Mouse (Mus musculus) intestine, embryonic 16.5 days (tissue): Measurements from ENCODE around the gene Gm26602. TPM values are rescaled to one million over a fixed set of nuclear protein-coding genes. Genes with fewer than 3 reads are reported as not detected.
"Not testable (repeated sequence)": the region's sequence is repeated elsewhere in the genome, so short reads cannot be mapped to it uniquely, and the experiment has no call there.

Experiments
- ATAC-seq: fragments of 200-750 bp; cut with Nextera tagmentation; 2 replicates; pipeline ENCODE4 v1.8.0; 2017; ENCODE audit warnings: moderate TSS enrichment, moderate library complexity
- H3K27ac ChIP-seq: fragments of 300-500 bp; sonication (generic); 2 replicates; pipeline ENCODE4 v1.5.1; 2014; ENCODE audit warnings: mild to moderate bottlenecking, low read length
- H3K27me3 ChIP-seq: fragments of 300-500 bp; sonication (generic); replicated peaks from 2 replicates; pipeline ENCODE4 v1.6.1; 2014; ENCODE audit warnings: low read length, control low read depth, mixed read lengths; ENCODE audit not compliant: control insufficient read depth, insufficient read depth
- H3K36me3 ChIP-seq: fragments of 300-500 bp; sonication (generic); 2 replicates; pipeline ENCODE4 v1.6.1; 2014; ENCODE audit warnings: low read length, control low read depth; ENCODE audit not compliant: control insufficient read depth, insufficient read depth
- H3K4me1 ChIP-seq: fragments of 300-500 bp; sonication (generic); 2 replicates; pipeline ENCODE4 v1.6.1; 2014; ENCODE audit warnings: low read length, control low read depth, mixed read lengths; ENCODE audit not compliant: control insufficient read depth, insufficient read depth
- H3K4me2 ChIP-seq: fragments of 300-500 bp; sonication (generic); 2 replicates; pipeline ENCODE4 v1.6.1; 2014; ENCODE audit warnings: low read depth, low read length, control low read depth
- H3K4me3 ChIP-seq: fragments of 300-500 bp; sonication (generic); 2 replicates; pipeline ENCODE4 v1.5.1; 2014; ENCODE audit warnings: mild to moderate bottlenecking, low read length
- H3K9ac ChIP-seq: fragments of 300-500 bp; sonication (generic); 2 replicates; pipeline ENCODE4 v1.6.1; 2014; ENCODE audit warnings: low read depth, low read length
- H3K9me3 ChIP-seq: fragments of 300-500 bp; sonication (generic); 2 replicates; pipeline ENCODE4 v1.6.1; 2016; ENCODE audit warnings: low read length, control low read depth; ENCODE audit not compliant: control insufficient read depth
- WGBS: fragments of 180-500 bp; shearing (Covaris S2); extraction: QIAGEN DNeasy Blood & Tissue Kit; methylation state at CpG from one replicate; pipeline ENCODE4 v1.1.7; 2014; 5-methylcytosine and 5-hydroxymethylcytosine counted together
- polyA plus RNA-seq: library from polyadenylated mRNA; unstranded; fragments of >200 nt; fragmentation: Nextera tagmentation; extraction: Ambion mirVana; gene quantifications from 2 replicates; pipeline ENCODE4 v1.2.1, GENCODE M21; 2015

Gm26602 gene
- polyA plus RNA-seq, 1 experiment from 2014 or later, result 2.1 TPM

DNA sequence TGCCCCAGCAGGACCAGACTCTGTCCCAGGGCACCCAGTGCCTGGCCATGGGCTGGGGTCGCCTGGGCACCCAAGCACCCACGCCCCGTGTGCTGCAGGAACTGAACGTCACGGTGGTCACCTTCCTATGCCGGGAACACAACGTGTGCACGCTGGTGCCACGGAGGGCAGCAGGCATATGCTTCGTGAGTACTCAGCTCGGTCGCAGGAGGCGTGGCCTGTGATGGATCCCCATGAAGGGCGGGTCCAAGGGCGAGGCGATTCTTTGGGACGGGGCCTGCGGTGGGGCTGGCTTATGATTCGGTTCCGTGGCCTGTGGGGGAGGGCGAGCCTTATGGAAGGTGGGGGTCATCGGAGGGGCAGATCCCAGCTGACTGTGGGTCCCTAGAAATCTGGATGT is 28.7 kb upstream of the Gm26602 start:
- peak overlapping the region; percentile 49; the same call in 1 of the 2 replicates for H3K9ac ChIP-seq
- no peak overlapping the region; the same call in 1 of the 2 replicates for H3K4me3 ChIP-seq
- peaks cover 26% of the 10 kb centered on the region for H3K4me1 ChIP-seq
- no peaks in the 10 kb centered on the region for H3K36me3 ChIP-seq
- H3K4me2 ChIP-seq, result peak overlapping the region; percentile 53
- 0 out of 2 replicates have a peak, but pooled peaks cover 3% of the 10 kb centered on the region for H3K27me3 ChIP-seq
- H3K27ac ChIP-seq, result no peak overlapping the region
- peak; percentile 27; the same call in 1 of the 2 replicates for ATAC-seq
- no peaks in the 10 kb centered on the region for H3K9me3 ChIP-seq
- 7% methylated on average over 22 of the region's 22 CpGs for WGBS

DNA sequence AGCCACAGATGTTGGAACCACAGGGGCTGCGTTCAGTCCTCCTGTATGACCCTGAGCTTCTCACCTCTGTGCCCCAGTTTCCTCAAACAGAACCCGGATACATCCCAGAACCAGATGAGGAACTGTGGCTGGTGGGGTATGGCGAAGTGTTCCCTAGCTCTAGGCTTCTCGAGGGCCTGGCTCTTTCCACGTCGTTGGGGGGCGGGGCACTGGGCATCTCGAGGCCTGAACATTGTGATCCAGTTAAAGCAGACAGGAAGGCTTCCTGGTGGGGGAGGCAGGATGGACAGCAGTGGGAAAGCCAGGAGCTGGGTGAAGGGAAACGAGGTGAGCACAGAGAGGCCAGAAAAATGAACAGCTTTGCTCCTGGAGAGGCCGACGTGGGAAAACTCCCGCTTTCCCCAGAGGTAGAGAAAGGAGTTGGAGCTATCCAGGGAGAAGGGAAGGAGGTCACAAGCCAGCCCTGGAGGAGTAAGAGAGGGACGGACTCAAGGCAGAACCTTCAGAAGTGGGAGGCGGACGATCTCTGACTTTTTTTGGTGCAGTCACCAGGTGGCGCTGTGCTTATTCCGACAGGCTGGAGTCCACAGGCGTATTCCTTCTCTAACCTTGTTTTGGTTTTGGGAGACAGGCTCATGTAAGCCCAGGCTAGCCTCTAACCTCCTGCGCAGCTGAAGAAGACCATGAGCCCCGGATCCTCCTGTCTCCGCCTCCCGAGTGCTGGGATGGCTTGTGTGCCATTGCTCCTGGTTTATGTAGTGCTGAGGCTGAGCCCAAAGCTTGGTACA is 27.2 kb upstream of the Gm26602 start:
- Histone ChIP-seq H3K4me2 (no peak overlapping the region), H3K27me3 (0 out of 2 replicates have a peak, but pooled peaks cover 3% of the 10 kb centered on the region), H3K36me3 (no peaks in the 10 kb centered on the region), H3K27ac (no peak overlapping the region), H3K4me1 (peaks cover 24% of the 10 kb centered on the region), H3K4me3 (no peak overlapping the region), H3K9ac (peak overlapping the region; percentile 44), H3K9me3 (no peaks in the 10 kb centered on the region)
- ATAC-seq, result 0 out of 2 replicates have a peak, but pooled peaks have one; percentile 23
- WGBS, result 20% methylated on average over 22 of the region's 22 CpGs

DNA sequence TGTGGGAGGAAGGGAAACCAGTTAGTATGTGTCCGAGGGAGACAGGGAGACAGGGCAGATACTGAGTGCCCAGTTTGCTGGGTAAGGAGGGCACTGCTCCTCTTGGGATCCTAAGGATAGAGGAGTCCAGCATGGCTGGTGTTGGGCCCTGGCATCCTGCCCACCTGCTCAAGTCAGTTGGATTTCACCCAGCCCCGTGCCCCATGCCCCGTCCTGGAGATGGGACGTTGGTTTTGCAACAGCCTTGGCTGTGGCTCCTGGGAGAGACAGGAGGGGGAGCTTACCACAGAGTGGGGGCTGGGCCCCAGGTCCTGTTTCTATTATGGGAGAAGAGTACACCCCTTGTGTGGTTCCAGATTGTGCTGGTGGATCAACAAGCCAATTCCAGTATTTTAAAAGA is 26.2 kb upstream of the Gm26602 start:
- no peak overlapping the region for H3K9ac ChIP-seq
- peaks cover 23% of the 10 kb centered on the region for H3K4me1 ChIP-seq
- 66% methylated on average over 4 of the region's 4 CpGs for WGBS
- no peak overlapping the region for H3K4me3 ChIP-seq
- H3K36me3 ChIP-seq, result no peaks in the 10 kb centered on the region
- no peaks in the 10 kb centered on the region for H3K9me3 ChIP-seq
- no peak for ATAC-seq
- H3K27me3 ChIP-seq, result 0 out of 2 replicates have a peak, but pooled peaks cover 3% of the 10 kb centered on the region
- H3K4me2 ChIP-seq, result no peak overlapping the region
- H3K27ac ChIP-seq, result no peak overlapping the region

DNA sequence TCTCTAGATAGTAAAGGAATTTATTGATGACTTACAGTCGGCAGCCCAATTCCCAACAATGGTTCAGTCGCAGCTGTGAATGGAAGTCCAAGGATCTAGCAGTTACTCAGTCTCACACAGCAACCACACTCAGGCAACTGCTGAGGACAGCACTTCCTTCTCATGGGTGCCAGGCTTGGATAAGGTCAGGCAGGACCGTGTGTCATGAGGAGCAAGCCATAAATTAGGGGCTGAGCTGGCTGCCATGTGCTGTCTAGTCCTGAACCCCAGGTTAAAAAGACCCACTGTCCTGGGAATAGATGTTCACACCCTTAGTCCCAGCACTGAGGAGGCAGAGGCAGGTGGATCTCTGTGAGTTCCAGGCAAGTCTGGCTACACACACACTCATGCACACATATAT is 25.7 kb upstream of the Gm26602 start:
- H3K9ac ChIP-seq, H3K4me3 ChIP-seq, H3K4me2 ChIP-seq, H3K27me3 ChIP-seq, H3K27ac ChIP-seq, H3K9me3 ChIP-seq, ATAC-seq, H3K36me3 ChIP-seq: not testable (repeated sequence)
- H3K4me1 ChIP-seq, result peaks cover 18% of the 10 kb centered on the region
- 48% methylated on average over 2 of the region's 3 CpGs for WGBS

DNA sequence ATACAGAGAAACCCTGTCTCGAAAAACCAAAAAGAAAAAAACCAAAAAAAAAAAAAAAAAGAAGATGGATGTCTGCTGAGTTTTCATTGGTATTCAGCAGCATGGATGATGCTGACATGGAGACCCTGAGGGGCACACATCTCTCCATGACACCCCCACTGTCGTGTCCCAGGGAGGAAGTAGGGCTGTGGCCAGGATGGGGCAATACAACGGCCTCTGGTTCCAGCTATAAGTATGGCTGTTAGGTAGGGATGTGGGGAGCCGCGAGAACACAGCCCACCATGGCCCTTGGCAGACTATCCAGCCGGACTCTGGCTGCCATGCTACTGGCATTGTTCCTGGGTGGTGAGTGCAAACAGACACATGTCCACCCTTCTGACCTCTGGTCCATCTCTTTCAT is 24.6 kb upstream of the Gm26602 start, which contains the start of gene Elane:
TSS of gene Elane (plus strand) at position 194 of the 400 bp plus-strand sequence.
- 81% methylated on average over 6 of the region's 6 CpGs for WGBS

DNA sequence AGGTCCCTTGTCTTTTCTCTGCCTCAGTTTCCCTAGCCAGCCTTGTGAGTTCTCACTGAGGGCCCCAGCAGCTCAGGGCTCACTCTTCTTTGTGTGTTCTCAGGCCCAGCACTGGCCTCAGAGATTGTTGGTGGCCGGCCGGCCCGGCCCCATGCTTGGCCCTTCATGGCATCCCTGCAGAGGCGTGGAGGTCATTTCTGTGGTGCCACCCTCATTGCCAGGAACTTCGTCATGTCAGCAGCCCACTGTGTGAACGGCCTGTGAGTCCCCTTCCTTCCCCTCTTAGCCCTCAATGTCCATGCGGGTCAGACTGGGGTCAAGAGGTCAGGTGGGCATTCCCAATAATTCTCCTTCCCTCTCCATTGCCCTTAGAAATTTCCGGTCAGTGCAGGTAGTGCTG is 24.0 kb upstream of the Gm26602 start:
- Histone ChIP-seq H3K9ac (no peak overlapping the region), H3K9me3 (no peaks in the 10 kb centered on the region)
- ATAC-seq, result no peak

More for the DNA sequence above, 24.6 kb upstream of the Gm26602 start, which contains the start of gene Elane:
- Histone ChIP-seq H3K27me3 (0 out of 2 replicates have a peak, but pooled peaks cover 3% of the 10 kb centered on the region), H3K36me3 (no peaks in the 10 kb centered on the region), H3K4me3 (no peak within 1 kb of the TSS), H3K9me3 (no peaks in the 10 kb centered on the region), H3K4me2 (no peak within 1 kb of the TSS), H3K9ac (no peak within 1 kb of the TSS), H3K4me1 (peaks cover 9% of the 10 kb centered on the region), H3K27ac (no peak within 1 kb of the TSS)
- ATAC-seq, result no peak

DNA sequence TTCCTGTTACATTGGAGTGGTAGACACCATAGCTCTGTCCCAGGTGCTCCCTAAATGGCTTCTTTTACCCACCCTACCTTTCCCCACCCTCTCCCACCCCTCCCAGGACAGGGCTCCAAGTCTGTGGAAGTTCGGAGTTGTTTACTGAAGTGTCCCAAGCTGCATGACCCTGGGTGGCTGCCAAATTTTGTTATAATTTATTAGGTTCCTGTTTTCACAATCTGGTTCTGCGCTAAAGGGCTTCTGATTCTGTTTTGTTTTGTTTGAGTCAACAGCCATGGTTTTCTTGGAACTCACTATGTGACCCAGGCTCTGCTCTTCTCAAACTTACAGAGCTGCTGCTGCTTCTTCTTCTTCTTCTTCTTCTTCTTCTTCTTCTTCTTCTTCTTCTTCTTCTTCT is 21.3 kb upstream of the Gm26602 start:
- no peak for ATAC-seq
- H3K4me1 ChIP-seq, result no peaks in the 10 kb centered on the region
- no peak overlapping the region for H3K4me3 ChIP-seq
- H3K27me3 ChIP-seq, result no peaks in the 10 kb centered on the region
- no peak overlapping the region for H3K9ac ChIP-seq
- no peak overlapping the region for H3K4me2 ChIP-seq
- no peak overlapping the region for H3K27ac ChIP-seq
- no peaks in the 10 kb centered on the region for H3K36me3 ChIP-seq
- 53% methylated on average over 2 of the region's 2 CpGs for WGBS
- H3K9me3 ChIP-seq, result no peaks in the 10 kb centered on the region

More for the DNA sequence above, 24.0 kb upstream of the Gm26602 start:
- 83% methylated on average over 8 of the region's 8 CpGs for WGBS
- Histone ChIP-seq H3K36me3 (no peaks in the 10 kb centered on the region), H3K4me2 (no peak overlapping the region), H3K4me3 (no peak overlapping the region), H3K4me1 (peaks cover 8% of the 10 kb centered on the region; the same call in 1 of the 2 replicates), H3K27me3 (0 out of 2 replicates have a peak, but pooled peaks cover 3% of the 10 kb centered on the region), H3K27ac (no peak overlapping the region)

DNA sequence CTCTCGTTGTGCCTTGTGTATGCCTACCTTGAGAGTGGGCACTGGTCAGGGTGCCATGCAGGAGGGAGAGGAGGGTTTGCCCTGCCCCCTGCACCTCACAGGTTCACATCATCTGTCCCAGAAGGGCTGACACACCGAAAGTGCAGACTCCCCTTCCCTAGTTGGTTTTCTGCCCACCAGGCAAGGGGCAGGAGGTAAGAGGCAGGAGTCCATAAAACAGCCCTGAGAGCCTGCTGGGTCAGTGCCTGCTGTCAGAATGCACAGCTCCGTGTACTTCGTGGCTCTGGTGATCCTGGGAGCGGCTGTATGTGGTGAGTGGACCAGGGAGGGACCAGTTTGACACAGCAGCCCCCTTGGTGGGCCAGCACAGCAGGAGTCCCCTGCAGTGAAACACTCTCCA is 20.0 kb upstream of the Gm26602 start, which contains the start of gene Cfd:
TSS of gene Cfd (plus strand) at position 184 of the 400 bp plus-strand sequence.
- Histone ChIP-seq H3K9me3 (no peaks in the 10 kb centered on the region), H3K36me3 (0 out of 2 replicates have a peak, but pooled peaks cover 5% of the 10 kb centered on the region), H3K27ac (no peak within 1 kb of the TSS), H3K4me3 (no peak within 1 kb of the TSS), H3K27me3 (no peaks in the 10 kb centered on the region), H3K4me2 (no peak within 1 kb of the TSS), H3K4me1 (no peaks in the 10 kb centered on the region), H3K9ac (no peak within 1 kb of the TSS)
- 43% methylated on average over 5 of the region's 5 CpGs for WGBS
- ATAC-seq, result no peak

DNA sequence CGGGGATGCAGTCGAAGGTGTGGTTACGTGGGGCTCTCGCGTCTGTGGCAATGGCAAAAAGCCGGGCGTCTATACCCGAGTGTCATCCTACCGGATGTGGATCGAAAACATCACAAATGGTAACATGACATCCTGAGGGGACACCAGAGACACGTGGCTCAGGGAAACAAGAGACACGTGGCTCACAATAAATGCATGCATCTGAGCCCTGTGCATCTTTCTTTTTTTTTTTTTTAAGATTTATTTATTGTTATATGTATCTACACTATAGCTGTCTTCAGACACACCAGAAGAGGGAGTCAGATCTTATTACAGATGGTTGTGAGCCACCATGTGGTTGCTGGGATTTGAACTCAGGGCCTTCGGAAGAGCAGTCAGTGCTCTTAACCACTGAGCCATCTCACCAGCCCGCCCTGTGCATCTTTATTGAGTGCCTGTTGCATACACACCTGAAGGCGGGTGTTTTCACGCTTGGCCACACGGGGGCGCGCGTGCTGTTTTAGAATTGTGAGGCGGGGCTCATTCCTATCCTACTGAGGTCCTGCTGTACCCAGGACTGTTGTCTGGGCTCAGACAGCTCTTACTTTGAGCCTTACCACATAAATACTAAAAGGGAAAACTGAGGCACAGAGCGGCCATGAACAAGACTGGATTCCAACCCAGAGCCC is 18.1 kb upstream of the Gm26602 start:
- H3K4me3 ChIP-seq, H3K36me3 ChIP-seq, H3K9ac ChIP-seq, H3K4me1 ChIP-seq, H3K27me3 ChIP-seq, H3K9me3 ChIP-seq, H3K4me2 ChIP-seq, H3K27ac ChIP-seq: not testable (repeated sequence)
- peak; percentile 65; the same call in 1 of the 2 replicates for ATAC-seq
- WGBS, result 41% methylated on average over 22 of the region's 22 CpGs
